Mouse (Mus musculus) midbrain, embryonic 11.5 days (tissue): ENCODE measurements around the gene D630023F18Rik. TPM values are rescaled to one million over a fixed set of nuclear protein-coding genes. Genes with fewer than 3 reads are reported as not detected.
A peak's percentile ranks its signal among the peaks of the same experiment; 100 is the strongest.

Experiments used
- ATAC-seq: fragments of 200-750 bp; cut with Nextera tagmentation; 2 replicates; pipeline ENCODE4 v1.8.0; 2017; ENCODE audit warnings: moderate TSS enrichment, moderate library complexity; ENCODE audit not compliant: low FRiP score
- DNase-seq: peaks from one replicate; pipeline ENCODE4 v3.0.0; 2015; ENCODE audit warnings: low spot score; ENCODE audit errors: missing footprints
- H3K27ac ChIP-seq: fragments of 300-500 bp; sonication (generic); 2 replicates; pipeline ENCODE4 v1.5.1; 2014; ENCODE audit warnings: low read depth, low read length
- H3K27me3 ChIP-seq: fragments of 300-500 bp; sonication (generic); 2 replicates; pipeline ENCODE4 v1.6.1; 2014; ENCODE audit warnings: mild to moderate bottlenecking, low read length, moderate library complexity, mixed read lengths; ENCODE audit not compliant: control insufficient read depth, insufficient read depth
- H3K36me3 ChIP-seq: fragments of 300-500 bp; sonication (generic); 2 replicates; pipeline ENCODE4 v1.6.1; 2014; ENCODE audit warnings: mild to moderate bottlenecking, low read length, moderate library complexity, mixed read lengths; ENCODE audit not compliant: control insufficient read depth, insufficient read depth
- H3K4me1 ChIP-seq: fragments of 300-500 bp; sonication (generic); 2 replicates; pipeline ENCODE4 v1.6.1; 2014; ENCODE audit warnings: low read length; ENCODE audit not compliant: control insufficient read depth, insufficient read depth
- H3K4me2 ChIP-seq: fragments of 300-500 bp; sonication (generic); 2 replicates; pipeline ENCODE4 v1.6.1; 2014; ENCODE audit warnings: mild to moderate bottlenecking, moderate library complexity
- H3K4me3 ChIP-seq: fragments of 300-500 bp; sonication (generic); 2 replicates; pipeline ENCODE4 v1.5.1; 2014; ENCODE audit warnings: low read depth, low read length
- H3K9ac ChIP-seq: fragments of 300-500 bp; sonication (generic); 2 replicates; pipeline ENCODE4 v1.6.1; 2014; ENCODE audit warnings: low read length
- H3K9me3 ChIP-seq: fragments of 300-500 bp; sonication (generic); 2 replicates; pipeline ENCODE4 v1.6.1; 2016; ENCODE audit warnings: low read length; ENCODE audit not compliant: control insufficient read depth
- WGBS: fragments of 180-500 bp; shearing (Covaris S2); extraction: QIAGEN DNeasy Blood & Tissue Kit; methylation state at CpG from one replicate; pipeline ENCODE4 v1.1.7; 2014; 5-methylcytosine and 5-hydroxymethylcytosine counted together
- polyA plus RNA-seq: library from polyadenylated mRNA; unstranded; fragments of >200 nt; fragmentation: Nextera tagmentation; extraction: Ambion mirVana; gene quantifications from 2 replicates; pipeline ENCODE4 v1.2.1, GENCODE M21; 2014

The D630023F18Rik gene
- polyA plus RNA-seq, 1 experiment from 2014 or later = 0.22 TPM

DNA sequence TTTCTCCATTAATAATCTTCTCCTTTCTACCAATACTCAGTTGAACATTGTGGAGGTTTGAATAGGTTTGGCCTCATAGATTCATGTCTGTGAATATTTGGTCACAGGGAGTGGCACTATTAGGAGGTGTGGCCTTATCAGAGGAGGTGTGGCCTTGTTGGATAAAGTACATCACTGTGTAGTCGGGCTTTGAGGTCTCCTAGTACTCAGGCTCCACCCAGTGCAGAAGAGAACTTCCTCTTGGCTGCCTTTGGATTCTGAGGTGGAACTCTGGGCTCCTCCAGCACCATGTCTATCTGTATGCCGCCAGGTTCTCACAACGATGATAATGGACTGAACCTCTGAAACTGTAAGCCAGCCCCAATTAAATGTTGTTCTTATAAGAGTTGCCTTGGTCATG is 26.1 kb downstream of the D630023F18Rik start:
- Histone ChIP-seq H3K4me1 (no peaks in the 10 kb centered on the region), H3K4me3 (no peak overlapping the region), H3K27me3 (no peaks in the 10 kb centered on the region), H3K27ac (no peak overlapping the region), H3K9me3 (no peaks in the 10 kb centered on the region), H3K36me3 (no peaks in the 10 kb centered on the region), H3K9ac (no peak overlapping the region), H3K4me2 (no peak overlapping the region)
- DNase-seq (peak; percentile 51), ATAC-seq (no peak)
- WGBS = 87% methylated on average over 3 of the region's 3 CpGs

DNA sequence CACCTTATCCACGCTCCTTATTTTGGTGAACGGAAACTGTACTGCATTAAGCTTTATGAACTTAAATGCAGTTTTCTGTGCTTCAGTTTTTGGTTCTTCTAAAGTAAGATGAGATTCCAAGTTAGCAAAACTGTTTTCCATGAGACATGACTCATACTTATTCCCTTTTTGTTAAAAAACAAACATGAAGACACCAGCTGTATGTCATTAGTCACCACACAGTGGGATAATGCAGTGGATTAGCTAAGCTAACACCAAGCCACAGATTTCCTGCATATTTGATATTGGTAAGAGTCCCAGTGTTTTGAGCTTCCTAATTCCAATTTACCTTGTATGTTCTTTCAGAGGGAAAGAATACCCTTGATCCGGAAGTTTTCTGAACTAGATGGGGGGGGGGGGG is 31.4 kb downstream of the D630023F18Rik start:
- H3K36me3 ChIP-seq = no peaks in the 10 kb centered on the region
- no peak overlapping the region for H3K9ac ChIP-seq
- ATAC-seq = no peak
- H3K27me3 ChIP-seq = no peaks in the 10 kb centered on the region
- H3K4me1 ChIP-seq = no peaks in the 10 kb centered on the region
- no peak overlapping the region for H3K4me3 ChIP-seq
- 91% methylated on average over 3 of the region's 3 CpGs for WGBS
- peak; percentile 23 for DNase-seq
- no peak overlapping the region for H3K27ac ChIP-seq
- H3K4me2 ChIP-seq = no peak overlapping the region
- H3K9me3 ChIP-seq = no peaks in the 10 kb centered on the region

DNA sequence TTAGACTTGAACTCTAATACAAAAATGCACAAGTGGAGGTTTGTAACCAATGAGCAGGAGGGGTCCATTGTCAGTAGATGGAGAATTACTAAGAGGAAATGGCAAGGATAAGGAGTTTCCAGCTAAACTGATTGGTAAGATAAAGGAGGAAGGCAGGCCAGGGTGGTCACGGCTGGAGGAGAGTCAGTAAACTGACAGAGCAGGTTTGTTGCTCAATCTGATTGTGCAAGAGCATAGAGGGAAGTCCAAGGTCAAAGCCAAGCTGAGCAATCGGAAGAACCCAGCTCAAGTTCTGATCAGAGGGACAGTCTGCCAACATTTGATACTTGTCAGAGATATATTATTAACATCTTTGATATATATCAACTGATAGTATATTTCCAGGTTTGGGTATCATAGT is 32.6 kb downstream of the D630023F18Rik start:
- Histone ChIP-seq H3K36me3 (no peaks in the 10 kb centered on the region), H3K4me1 (no peaks in the 10 kb centered on the region), H3K27ac (no peak overlapping the region), H3K27me3 (no peaks in the 10 kb centered on the region), H3K9me3 (no peaks in the 10 kb centered on the region), H3K4me2 (no peak overlapping the region), H3K9ac (no peak overlapping the region), H3K4me3 (no peak overlapping the region)
- ATAC-seq = no peak
- 84% methylated on average over 2 of the region's 2 CpGs for WGBS
- DNase-seq = peak; percentile 14

DNA sequence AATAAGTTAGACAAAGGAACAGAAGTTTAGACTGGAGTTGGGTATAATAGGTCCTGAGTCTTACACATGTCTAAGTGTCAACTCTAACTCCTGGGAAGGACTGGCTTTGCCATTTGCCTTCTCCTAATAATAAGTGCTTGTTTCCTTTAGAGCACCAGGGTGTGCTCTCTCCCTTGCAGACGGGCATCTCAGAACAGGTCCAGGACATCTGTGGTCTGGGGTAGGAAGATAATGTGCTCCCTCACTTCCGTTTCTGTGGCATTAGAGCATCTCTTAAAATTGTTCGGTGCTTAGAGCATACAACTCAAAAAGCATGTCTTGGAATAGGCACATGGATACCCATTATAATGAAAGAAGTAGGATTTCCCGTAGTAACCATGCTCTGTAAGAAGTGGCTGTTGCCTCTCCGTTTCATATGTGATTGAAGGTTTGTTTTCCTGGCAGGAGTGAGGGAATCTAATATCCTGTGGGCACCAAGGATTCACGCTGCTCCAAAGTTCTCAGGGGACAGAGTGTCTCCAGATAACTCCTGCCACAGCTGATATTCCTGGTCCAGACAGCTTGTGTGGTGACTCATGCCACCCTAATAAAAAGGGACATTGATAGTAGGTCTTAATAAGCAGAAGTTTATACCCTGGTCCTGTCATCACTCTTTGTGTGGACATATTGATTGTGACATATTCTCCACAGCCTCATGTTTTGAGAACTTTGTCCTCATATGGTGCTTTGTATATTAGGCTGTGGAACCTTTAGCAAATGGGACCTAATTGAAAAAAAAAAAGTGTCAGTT is 34.3 kb downstream of the D630023F18Rik start:
- Histone ChIP-seq H3K4me3 (no peak overlapping the region), H3K9me3 (no peaks in the 10 kb centered on the region), H3K4me1 (no peaks in the 10 kb centered on the region), H3K9ac (no peak overlapping the region), H3K27ac (no peak overlapping the region), H3K4me2 (no peak overlapping the region), H3K27me3 (no peaks in the 10 kb centered on the region), H3K36me3 (no peaks in the 10 kb centered on the region)
- WGBS = 80% methylated on average over 6 of the region's 6 CpGs
- DNase-seq (peak; percentile 47), ATAC-seq (no peak)

DNA sequence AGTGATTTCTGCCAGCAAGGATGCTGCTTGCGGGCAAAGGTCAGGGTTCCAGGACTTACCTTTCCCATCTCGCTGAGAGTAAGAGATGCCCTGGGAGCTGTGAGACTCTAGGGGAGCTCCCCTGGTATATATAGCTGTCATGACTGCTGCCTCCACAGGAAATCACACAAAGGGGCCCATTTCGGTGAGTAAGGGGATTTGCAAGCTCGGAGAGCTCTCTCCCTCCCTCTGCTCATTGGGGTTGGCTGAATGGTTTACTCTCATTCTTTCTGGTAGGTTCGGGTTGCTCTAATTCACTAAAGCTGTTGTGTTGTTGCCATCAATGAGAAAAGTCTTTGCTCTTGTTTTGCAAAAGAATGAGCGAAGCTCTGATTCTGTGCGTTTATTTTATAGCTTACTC is 40.8 kb downstream of the D630023F18Rik start, which contains the start of gene Crygb:
Crygb (minus strand) TSS at position 101 of the 400 bp plus-strand sequence.
- Histone ChIP-seq H3K27me3 (no peaks in the 10 kb centered on the region), H3K9ac (no peak within 1 kb of the TSS), H3K4me1 (peaks cover 3% of the 10 kb centered on the region; the same call in 1 of the 2 replicates), H3K36me3 (no peaks in the 10 kb centered on the region), H3K27ac (no peak within 1 kb of the TSS), H3K4me2 (peak within 1 kb of the TSS; percentile 4; the same call in 1 of the 2 replicates), H3K9me3 (no peaks in the 10 kb centered on the region), H3K4me3 (no peak within 1 kb of the TSS)
- DNase-seq = no peak
- 26% methylated on average over 7 of the region's 7 CpGs for WGBS
- ATAC-seq = no peak

DNA sequence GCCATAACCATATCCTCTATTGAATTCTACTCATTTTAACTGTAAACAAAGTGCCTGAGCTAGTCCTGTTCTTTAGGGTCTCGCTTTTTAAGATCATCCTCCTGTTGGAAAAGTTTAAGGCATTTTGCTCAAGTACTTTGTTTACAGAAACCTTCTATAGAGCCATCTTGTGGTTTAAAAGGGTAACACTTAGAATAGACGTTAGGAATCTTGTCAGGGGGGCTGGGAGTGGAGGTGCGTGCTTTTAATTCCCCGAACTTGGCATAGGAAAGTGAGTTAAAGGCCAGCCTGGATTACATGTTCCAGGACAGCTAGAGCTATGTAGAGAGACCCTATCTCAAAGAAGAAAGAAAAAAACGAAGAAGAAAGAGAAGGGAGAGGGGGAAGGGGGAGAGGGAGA is 47.4 kb downstream of the D630023F18Rik start:
- H3K4me2 ChIP-seq = no peak overlapping the region

DNA sequence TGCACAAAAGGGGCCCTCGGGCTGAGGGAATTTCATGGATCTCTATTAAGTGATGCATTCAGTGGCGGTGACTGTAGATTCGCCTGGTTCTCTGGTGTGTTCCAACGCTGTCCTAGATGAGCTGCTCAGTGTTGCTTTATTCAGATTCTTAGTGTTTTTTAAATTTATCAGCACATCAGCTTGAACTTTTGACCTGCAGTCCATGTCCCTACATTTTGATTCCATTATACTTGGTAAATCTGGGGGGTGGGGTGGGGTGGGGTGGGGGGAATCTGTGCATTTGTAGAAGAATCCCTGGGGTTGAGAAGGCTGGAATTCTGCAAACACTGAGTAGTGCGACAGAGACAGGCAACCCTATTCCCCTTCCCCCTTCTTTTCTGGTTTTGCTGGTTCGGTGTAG is 49.4 kb downstream of the D630023F18Rik start, which contains the start of gene Crygc:
Crygc (minus strand) TSS at position 101 of the 400 bp plus-strand sequence.
- Histone ChIP-seq H3K9me3 (no peaks in the 10 kb centered on the region), H3K4me1 (no peaks in the 10 kb centered on the region), H3K9ac (no peak within 1 kb of the TSS), H3K27me3 (no peaks in the 10 kb centered on the region), H3K4me2 (no peak within 1 kb of the TSS), H3K36me3 (no peaks in the 10 kb centered on the region), H3K27ac (no peak within 1 kb of the TSS), H3K4me3 (no peak within 1 kb of the TSS)
- DNase-seq (no peak), ATAC-seq (no peak)
- WGBS = 60% methylated on average over 6 of the region's 6 CpGs

More for the DNA sequence above, 47.4 kb downstream of the D630023F18Rik start:
- no peak for ATAC-seq
- no peak overlapping the region for H3K27ac ChIP-seq
- H3K4me3 ChIP-seq = no peak overlapping the region
- H3K9ac ChIP-seq = no peak overlapping the region
- H3K27me3 ChIP-seq = no peaks in the 10 kb centered on the region
- no peak for DNase-seq
- no peaks in the 10 kb centered on the region for H3K36me3 ChIP-seq
- H3K4me1 ChIP-seq = no peaks in the 10 kb centered on the region
- H3K9me3 ChIP-seq = no peaks in the 10 kb centered on the region
- WGBS = 30% methylated on average over 5 of the region's 5 CpGs

DNA sequence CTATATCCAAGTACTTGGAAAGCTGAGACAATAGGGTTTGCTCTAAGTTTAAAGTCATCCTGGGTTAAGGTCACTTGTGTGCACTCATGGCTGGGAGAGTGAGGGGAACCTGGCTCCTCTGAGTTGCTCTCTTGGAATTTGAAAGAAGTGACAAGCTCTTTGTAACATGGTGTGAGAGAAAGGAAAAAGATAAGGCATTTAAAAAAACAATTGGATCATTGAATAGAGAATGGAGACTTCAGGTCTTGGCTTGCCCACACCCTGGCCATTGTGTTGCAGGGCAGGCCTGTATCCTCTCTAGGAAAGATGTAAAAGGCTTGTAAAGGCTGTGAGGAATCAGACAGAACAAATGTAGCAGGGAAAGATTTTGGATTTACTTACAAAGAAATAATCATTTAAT is 55.2 kb downstream of the D630023F18Rik start:
- H3K4me2 ChIP-seq = no peak overlapping the region
- H3K9ac ChIP-seq = no peak overlapping the region
- no peaks in the 10 kb centered on the region for H3K27me3 ChIP-seq
- no peaks in the 10 kb centered on the region for H3K4me1 ChIP-seq
- no peak overlapping the region for H3K4me3 ChIP-seq
- DNase-seq = no peak
- no peak overlapping the region for H3K27ac ChIP-seq
- H3K36me3 ChIP-seq = no peaks in the 10 kb centered on the region
- no peaks in the 10 kb centered on the region for H3K9me3 ChIP-seq
- no peak for ATAC-seq

DNA sequence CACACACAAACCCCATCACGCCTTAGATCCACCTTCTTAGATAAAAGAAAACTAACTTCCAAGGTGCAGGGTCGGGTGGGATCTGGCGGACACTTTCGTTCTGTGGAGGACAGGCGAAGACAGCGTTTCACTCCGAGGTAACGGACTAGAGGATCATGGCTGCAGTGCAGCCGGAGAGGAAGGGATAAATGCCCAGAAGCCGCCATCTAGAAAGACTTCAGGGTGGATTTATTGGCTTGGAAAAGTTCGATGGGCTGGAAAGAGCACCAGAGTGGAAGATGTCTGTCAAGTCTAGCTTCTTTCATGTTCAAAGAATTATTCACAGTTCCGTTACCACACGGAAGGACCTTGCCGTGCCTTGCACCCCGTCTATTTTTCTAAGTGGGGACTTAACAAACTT is 58.8 kb downstream of the D630023F18Rik start:
- no peak overlapping the region for H3K4me3 ChIP-seq
- WGBS = 87% methylated on average over 15 of the region's 15 CpGs
- no peak overlapping the region for H3K4me2 ChIP-seq
- H3K9ac ChIP-seq = no peak overlapping the region
- H3K9me3 ChIP-seq = no peaks in the 10 kb centered on the region
- H3K36me3 ChIP-seq = no peaks in the 10 kb centered on the region
- ATAC-seq (no peak), DNase-seq (no peak)
- H3K27ac ChIP-seq = no peak overlapping the region
- H3K27me3 ChIP-seq = no peaks in the 10 kb centered on the region
- H3K4me1 ChIP-seq = no peaks in the 10 kb centered on the region
